Mouse (Mus musculus): ENCODE measurements around the gene Mboat2. TPM values are rescaled to one million over a fixed set of nuclear protein-coding genes. Genes with fewer than 3 reads are reported as not detected.

The Mboat2 gene
- polyA plus RNA-seq, 1 experiment, result 17.2 TPM

DNA sequence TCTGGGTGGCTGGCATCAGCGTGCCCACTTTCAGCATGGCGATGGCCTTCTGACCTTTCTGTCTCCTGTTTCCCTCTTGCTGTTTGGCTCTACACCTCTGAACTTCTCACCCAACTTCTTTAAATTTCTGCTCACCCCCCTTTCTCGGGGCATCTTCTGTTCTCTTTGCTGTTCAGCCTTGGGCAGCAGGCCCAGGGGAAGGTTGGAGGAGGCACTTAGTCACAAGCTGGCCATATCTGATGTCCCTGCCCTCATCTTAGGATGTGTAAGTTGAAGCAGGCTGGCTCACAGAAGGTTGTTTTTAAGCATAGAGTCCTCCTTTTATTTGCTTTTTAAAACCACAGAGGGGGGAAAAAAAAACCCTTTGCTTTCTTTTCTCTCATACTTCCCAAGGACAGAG is 103.3 kb downstream of the Mboat2 start:
- Histone ChIP-seq H3K4me1 (ENCODE audit: control insufficient read depth, insufficient read depth, low read length) (no peaks in the 10 kb centered on the region), H3K4me3 (ENCODE audit: insufficient read depth, low read length) (no peak overlapping the region), H3K27ac (ENCODE audit: insufficient read depth, low read length) (no peak overlapping the region)
- TF ChIP-seq CTCF (IDR thresholded peaks at IDR 0.05; ENCODE audit: borderline replicate concordance, insufficient read depth, low read length) (no peak), POLR2A (IDR thresholded peaks at IDR 0.05; ENCODE audit: low read depth, low read length) (no peak)

DNA sequence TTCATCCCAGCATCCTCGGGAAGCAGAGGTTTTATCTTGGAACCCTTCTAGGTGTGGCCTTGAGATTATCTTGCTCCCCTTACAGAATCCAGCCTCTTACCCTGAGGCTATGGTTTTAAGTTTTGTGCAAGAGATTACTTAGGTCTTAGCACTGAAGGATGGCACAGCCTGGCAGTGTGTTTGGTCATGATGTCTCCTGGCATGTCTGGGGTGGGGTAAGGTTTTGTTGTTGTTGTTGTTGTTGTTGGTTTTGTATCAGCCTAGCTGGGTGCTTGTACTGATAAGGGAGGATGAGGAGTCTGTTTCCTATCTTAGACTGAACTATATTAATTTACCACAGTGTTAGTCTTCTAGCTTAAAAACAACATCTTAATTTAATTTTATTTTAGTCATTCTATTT is 105.6 kb downstream of the Mboat2 start:
- Histone ChIP-seq H3K27ac (ENCODE audit: insufficient read depth, low read length) (no peak overlapping the region), H3K4me3 (ENCODE audit: insufficient read depth, low read length) (no peak overlapping the region), H3K4me1 (ENCODE audit: control insufficient read depth, insufficient read depth, low read length) (no peaks in the 10 kb centered on the region)
- no peak for TF ChIP-seq CTCF (IDR thresholded peaks at IDR 0.05; ENCODE audit: borderline replicate concordance, insufficient read depth, low read length)
- no peak for TF ChIP-seq POLR2A (IDR thresholded peaks at IDR 0.05; ENCODE audit: low read depth, low read length)

DNA sequence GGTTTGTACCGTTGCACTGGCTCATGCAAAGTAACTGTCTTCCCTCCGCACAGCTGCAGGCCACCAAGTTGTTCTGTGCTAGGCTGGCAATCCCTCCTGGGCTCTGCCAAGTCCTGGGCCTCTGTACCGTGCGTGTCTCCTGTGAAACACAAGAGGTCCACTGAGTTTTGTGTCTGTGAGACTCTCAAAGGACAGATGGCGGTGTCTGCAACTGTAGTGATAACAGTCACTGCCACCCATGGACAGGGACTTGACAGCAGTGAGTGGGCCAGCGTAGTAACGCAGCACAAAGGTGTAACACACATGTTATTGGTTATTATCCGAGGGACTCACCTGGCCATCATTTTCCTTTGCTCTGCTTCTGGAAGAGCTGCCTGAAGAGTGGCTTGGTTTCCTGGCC is 108.7 kb downstream of the Mboat2 start:
- TF ChIP-seq CTCF (IDR thresholded peaks at IDR 0.05; ENCODE audit: borderline replicate concordance, insufficient read depth, low read length) (no peak), POLR2A (IDR thresholded peaks at IDR 0.05; ENCODE audit: low read depth, low read length) (no peak)
- Histone ChIP-seq H3K27ac (ENCODE audit: insufficient read depth, low read length) (no peak overlapping the region), H3K4me3 (ENCODE audit: insufficient read depth, low read length) (no peak overlapping the region), H3K4me1 (ENCODE audit: control insufficient read depth, insufficient read depth, low read length) (no peaks in the 10 kb centered on the region)

DNA sequence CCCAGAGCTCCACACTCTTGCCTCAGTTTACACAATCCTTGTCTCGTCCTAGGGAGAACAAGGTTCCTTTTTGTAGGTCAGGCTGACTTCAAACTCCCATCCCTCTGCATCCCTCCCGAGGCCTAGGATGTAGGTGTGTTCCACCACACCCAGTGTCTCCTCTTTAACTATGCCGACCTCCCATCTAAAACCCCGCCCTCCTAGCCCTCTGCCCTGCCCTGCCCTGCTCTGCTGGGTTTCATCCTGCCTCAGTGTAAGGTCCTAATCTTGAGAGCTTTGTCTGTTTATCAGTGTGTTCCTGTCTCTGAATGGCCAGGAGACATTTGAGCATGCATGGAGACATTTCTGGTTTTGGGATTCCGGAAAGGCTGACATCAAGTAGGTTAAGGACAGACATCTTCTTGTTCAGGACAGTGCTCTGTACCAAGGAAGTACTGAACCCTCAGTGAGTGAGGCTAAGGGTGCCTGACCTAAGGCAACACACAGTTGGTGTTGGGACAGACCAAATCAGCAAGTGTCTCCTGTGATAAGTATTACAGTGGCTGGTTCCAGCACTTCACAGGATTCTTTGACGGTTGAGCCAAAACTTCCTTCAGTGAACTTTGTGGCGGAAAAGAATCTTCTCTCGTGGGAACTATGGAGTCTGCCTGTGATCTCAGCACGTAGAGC is 112.1 kb downstream of the Mboat2 start:
- TF ChIP-seq POLR2A (IDR thresholded peaks at IDR 0.05; ENCODE audit: low read depth, low read length), result no peak
- no peak for TF ChIP-seq CTCF (IDR thresholded peaks at IDR 0.05; ENCODE audit: borderline replicate concordance, insufficient read depth, low read length)
- H3K4me3 ChIP-seq (ENCODE audit: insufficient read depth, low read length), result no peak overlapping the region
- no peaks in the 10 kb centered on the region for H3K4me1 ChIP-seq (ENCODE audit: control insufficient read depth, insufficient read depth, low read length)
- H3K27ac ChIP-seq (ENCODE audit: insufficient read depth, low read length), result no peak overlapping the region

DNA sequence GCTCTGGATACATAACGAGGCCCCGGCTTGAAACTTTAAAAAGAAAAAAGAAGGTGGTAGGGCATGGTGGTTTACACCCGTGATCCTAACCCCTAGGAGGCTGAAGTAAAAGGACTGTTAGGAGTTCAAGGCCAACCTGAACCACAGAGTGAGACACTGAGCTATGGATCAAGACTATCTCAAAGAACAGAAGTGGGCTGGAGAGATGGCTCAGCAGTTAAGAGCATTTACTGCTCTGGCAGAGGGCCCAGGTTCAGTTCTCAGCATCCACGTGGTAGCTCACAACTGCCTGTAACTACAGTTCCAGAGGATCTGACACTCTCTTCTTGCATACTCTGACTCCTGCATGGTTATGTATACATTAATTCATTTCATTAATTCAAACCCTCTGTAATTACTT is 112.7 kb downstream of the Mboat2 start:
- H3K4me1 ChIP-seq (ENCODE audit: control insufficient read depth, insufficient read depth, low read length), result no peaks in the 10 kb centered on the region
- TF ChIP-seq POLR2A (IDR thresholded peaks at IDR 0.05; ENCODE audit: low read depth, low read length), result no peak
- no peak for TF ChIP-seq CTCF (IDR thresholded peaks at IDR 0.05; ENCODE audit: borderline replicate concordance, insufficient read depth, low read length)
- H3K4me3 ChIP-seq (ENCODE audit: insufficient read depth, low read length), result no peak overlapping the region
- H3K27ac ChIP-seq (ENCODE audit: insufficient read depth, low read length), result no peak overlapping the region

DNA sequence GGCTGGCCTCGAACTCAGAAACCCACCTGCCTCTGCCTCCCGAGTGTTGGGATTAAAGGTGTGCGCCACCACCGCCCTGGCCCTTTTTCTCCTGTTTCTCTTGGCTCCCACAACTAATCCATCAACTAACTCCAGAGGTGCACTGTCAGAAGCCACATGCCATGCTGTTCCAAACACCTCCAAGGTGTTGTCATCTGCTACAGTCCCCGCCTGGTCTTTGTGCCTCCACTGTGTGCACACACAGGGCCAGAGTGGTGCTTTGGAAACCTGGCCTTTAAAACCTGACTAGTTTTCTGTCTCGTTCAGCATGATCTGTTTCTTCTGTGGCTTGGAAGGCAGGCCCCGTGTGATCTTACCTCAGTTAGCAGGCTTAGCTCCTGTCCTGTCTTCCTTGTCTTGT is 113.9 kb downstream of the Mboat2 start:
- Histone ChIP-seq H3K4me1 (ENCODE audit: control insufficient read depth, insufficient read depth, low read length) (no peaks in the 10 kb centered on the region), H3K27ac (ENCODE audit: insufficient read depth, low read length) (no peak overlapping the region), H3K4me3 (ENCODE audit: insufficient read depth, low read length) (no peak overlapping the region)
- TF ChIP-seq CTCF (IDR thresholded peaks at IDR 0.05; ENCODE audit: borderline replicate concordance, insufficient read depth, low read length) (no peak), POLR2A (IDR thresholded peaks at IDR 0.05; ENCODE audit: low read depth, low read length) (no peak)

DNA sequence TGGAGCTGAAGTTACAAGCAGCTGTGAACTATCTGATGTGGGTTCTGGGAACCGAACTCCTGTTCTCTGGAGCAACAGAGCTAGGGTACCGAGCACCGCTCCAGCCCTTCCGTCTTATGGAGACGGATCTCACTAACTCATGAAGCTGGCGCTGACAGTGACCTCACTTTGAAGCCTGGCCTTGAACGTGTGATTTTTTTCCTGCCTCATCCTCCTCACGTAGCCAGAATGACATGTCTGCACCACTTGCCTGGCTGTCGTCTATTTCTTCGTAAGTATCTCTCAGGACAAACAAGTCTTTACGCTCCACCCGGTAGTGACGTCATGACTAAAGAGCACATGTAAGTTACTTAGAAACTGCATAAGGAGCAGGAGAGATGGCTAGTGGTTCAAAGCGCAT is 116.4 kb downstream of the Mboat2 start:
- H3K4me1 ChIP-seq (ENCODE audit: control insufficient read depth, insufficient read depth, low read length), result no peaks in the 10 kb centered on the region
- no peak for TF ChIP-seq POLR2A (IDR thresholded peaks at IDR 0.05; ENCODE audit: low read depth, low read length)
- no peak for TF ChIP-seq CTCF (IDR thresholded peaks at IDR 0.05; ENCODE audit: borderline replicate concordance, insufficient read depth, low read length)
- no peak overlapping the region for H3K27ac ChIP-seq (ENCODE audit: insufficient read depth, low read length)
- H3K4me3 ChIP-seq (ENCODE audit: insufficient read depth, low read length), result no peak overlapping the region

DNA sequence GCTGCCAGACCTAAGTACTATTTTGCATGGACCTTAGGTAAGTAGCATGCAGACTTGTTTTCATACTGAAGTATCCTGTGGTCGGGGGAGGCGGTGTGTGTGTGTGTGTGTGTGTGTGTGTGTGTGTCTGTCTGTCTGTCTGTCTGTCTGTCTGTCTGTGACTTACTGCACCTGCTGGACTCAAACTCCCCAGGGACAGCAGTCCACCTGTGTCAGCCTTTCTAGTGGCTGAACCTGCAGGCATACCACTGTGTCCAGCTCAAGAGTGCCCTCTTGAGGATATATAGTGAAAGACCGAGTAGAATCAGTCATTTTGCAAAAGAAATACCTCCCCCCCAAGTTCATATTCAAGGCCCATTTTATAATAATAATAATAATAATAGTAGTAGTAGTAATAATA is 117.7 kb downstream of the Mboat2 start:
- no peak overlapping the region for H3K27ac ChIP-seq (ENCODE audit: insufficient read depth, low read length)
- H3K4me1 ChIP-seq (ENCODE audit: control insufficient read depth, insufficient read depth, low read length), result no peaks in the 10 kb centered on the region
- TF ChIP-seq POLR2A (IDR thresholded peaks at IDR 0.05; ENCODE audit: low read depth, low read length) (no peak), CTCF (IDR thresholded peaks at IDR 0.05; ENCODE audit: borderline replicate concordance, insufficient read depth, low read length) (peak; percentile 36; the same call in 1 of the 2 replicates)
- no peak overlapping the region for H3K4me3 ChIP-seq (ENCODE audit: insufficient read depth, low read length)

DNA sequence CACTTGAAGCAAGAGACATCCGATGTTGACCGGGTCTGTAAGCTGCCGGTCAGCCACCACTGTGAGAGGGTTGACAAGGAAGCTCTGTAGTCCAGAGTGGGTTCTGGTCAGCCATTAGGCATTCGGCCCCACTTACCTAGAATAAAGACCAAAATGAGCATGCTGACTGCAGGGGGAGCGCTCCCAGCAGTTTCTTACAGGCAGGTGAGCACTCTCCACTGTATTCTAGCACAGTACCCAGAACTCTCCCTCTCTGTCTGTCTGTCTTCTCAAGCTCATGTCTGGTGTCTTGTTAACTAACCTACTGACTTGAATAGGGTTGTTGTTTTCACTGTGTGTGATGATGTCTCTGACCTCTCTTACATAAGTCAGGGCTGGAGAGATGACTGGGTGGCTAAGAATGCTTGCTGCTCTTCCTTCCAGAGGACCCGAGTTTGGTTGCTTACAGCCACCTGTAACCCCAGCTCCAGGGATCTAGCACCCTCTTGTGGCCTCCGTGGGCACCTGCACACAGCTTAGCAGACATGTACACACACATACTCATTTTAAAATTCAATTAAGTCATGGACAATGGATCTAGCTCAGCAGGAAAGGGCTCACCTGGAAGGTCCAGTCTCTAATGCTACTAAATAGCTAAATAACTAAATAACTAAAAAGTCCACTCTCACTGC is 119.8 kb downstream of the Mboat2 start:
- no peaks in the 10 kb centered on the region for H3K4me1 ChIP-seq (ENCODE audit: control insufficient read depth, insufficient read depth, low read length)
- no peak overlapping the region for H3K27ac ChIP-seq (ENCODE audit: insufficient read depth, low read length)
- TF ChIP-seq POLR2A (IDR thresholded peaks at IDR 0.05; ENCODE audit: low read depth, low read length) (no peak), CTCF (IDR thresholded peaks at IDR 0.05; ENCODE audit: borderline replicate concordance, insufficient read depth, low read length) (peak; percentile 25; the same call in 1 of the 2 replicates)
- no peak overlapping the region for H3K4me3 ChIP-seq (ENCODE audit: insufficient read depth, low read length)

DNA sequence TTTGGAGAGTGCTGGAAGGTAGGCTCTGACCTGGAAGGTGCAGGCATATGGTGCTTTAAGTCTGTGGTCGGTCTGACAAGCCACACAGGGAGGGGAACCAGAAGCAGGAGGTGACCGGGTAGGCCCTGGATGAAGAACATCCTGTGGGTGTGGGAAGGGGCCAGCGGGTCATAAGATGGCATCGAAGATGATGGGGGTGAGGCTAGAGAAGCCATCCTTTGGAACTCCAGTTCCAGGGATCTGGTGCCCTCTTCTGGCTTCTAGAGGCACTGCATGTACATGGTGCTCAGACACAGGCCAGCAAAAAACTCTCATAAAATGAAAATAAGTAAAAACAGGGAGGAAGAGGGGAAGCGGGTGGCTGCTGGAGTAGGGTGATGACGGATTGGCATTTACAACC is 121.5 kb downstream of the Mboat2 start:
- no peak overlapping the region for H3K4me3 ChIP-seq (ENCODE audit: insufficient read depth, low read length)
- peak; percentile 34; the same call in 1 of the 2 replicates for TF ChIP-seq CTCF (IDR thresholded peaks at IDR 0.05; ENCODE audit: borderline replicate concordance, insufficient read depth, low read length)
- TF ChIP-seq POLR2A (IDR thresholded peaks at IDR 0.05; ENCODE audit: low read depth, low read length), result no peak
- no peak overlapping the region for H3K27ac ChIP-seq (ENCODE audit: insufficient read depth, low read length)
- no peaks in the 10 kb centered on the region for H3K4me1 ChIP-seq (ENCODE audit: control insufficient read depth, insufficient read depth, low read length)
